Mouse (Mus musculus) MEL (cell line): ENCODE measurements around the gene Slc6a21.

Experiments used
- CTCF ChIP-seq, 3 experiments: IDR thresholded peaks in 2 of 3; conservative IDR thresholded peaks in 1 of 3; 2 replicates each; pipeline ENCODE4 v1.5.1; 2011 to 2012; ENCODE audit warnings: low read length in 3 of 3, low read depth in 2 of 3, mild to moderate bottlenecking in 2 of 3, improper control_type of control experiment in 1 of 3, inconsistent platforms in 1 of 3, mixed read lengths in 1 of 3, moderate library complexity in 1 of 3; ENCODE audit not compliant: control insufficient read depth in 1 of 3, insufficient read depth in 1 of 3, poor library complexity in 1 of 3, severe bottlenecking in 1 of 3
- ELF1 ChIP-seq: IDR thresholded peaks from 2 replicates; pipeline ENCODE4 v1.6.1; 2014; ENCODE audit warnings: low read depth, mild to moderate bottlenecking, inconsistent platforms, low read length, improper control_type of control experiment, moderate library complexity
- EP300 ChIP-seq, 2 experiments: IDR thresholded peaks; 2 replicates each; pipeline ENCODE4 v1.6.1; 2011; ENCODE audit warnings: improper control_type of control experiment in 2 of 2, low read length in 2 of 2, low read depth in 1 of 2, mild to moderate bottlenecking in 1 of 2
- TBP ChIP-seq: IDR thresholded peaks from 2 replicates; pipeline ENCODE4 v1.8.0; 2011; ENCODE audit warnings: low read depth, low read length, improper control_type of control experiment
- USF2 ChIP-seq, 2 experiments: IDR thresholded peaks; 2 replicates each; pipeline ENCODE4 v1.6.1; 2011 to 2012; ENCODE audit warnings: improper control_type of control experiment in 2 of 2, low read length in 2 of 2, borderline replicate concordance in 1 of 2, inconsistent platforms in 1 of 2, low read depth in 1 of 2, mild to moderate bottlenecking in 1 of 2; ENCODE audit not compliant: insufficient read depth in 1 of 2

GRCm38 (mm10) chr7:45240109-45240508 is 37.2 kb upstream of the Slc6a21 start:
- TF ChIP-seq EP300 (IDR thresholded peaks at IDR 0.05; ENCODE audit: low read depth in 1 of 2, low read length in 2 of 2) = no peak
- no peak for TF ChIP-seq ELF1
- TF ChIP-seq CTCF (IDR thresholded peaks at IDR 0.05 in 2 of 3, conservative IDR thresholded peaks at IDR 0.05 in 1 of 3; ENCODE audit: control insufficient read depth in 1 of 3, insufficient read depth in 1 of 3, low read depth in 2 of 3, low read length in 3 of 3, poor library complexity in 1 of 3, severe bottlenecking in 1 of 3) = no peak
- TF ChIP-seq TBP = no peak
- no peak for TF ChIP-seq USF2 (IDR thresholded peaks at IDR 0.05; ENCODE audit: borderline replicate concordance in 1 of 2, insufficient read depth in 1 of 2, low read depth in 1 of 2, low read length in 2 of 2)
